Mouse (Mus musculus): ENCODE data around the gene Arhgap28.

DNA sequence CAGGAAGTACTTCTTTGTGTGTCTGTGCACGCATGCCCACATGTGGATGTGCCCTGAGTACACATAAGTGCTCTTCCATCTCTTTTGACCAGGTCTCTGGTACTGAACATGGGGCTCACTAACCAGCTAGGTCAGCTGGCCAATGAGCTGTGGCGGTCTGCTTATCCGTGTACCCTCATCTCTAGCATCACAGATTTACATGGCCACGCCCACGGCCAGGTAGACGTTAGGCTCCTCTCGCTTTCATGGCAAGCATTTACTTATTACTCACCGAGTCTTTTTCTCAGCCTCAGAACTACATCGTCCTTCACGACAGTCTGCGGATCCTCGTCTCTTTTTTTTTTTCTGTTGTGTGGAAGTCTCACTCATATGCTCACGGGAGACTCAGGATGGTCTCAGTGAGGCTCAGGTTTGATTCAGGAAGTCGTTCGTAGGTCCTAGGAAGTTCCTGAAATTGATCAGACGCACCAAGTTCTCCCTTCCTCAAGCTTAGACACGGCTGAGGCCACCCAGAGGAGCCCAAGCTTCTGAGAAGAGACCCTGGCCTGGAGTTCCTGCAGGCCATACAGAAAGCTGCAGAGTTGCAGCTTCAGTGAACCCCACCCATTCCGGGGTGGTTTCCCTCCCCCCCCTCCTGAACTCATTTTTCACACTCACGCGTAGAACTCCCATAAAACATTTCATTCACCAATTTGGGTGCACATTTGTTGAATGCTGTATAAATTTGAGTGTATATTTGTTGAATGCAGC lies 167.6 kb downstream of the Arhgap28 start:
- TF ChIP-seq CTCF (IDR thresholded peaks at IDR 0.05; ENCODE audit: control insufficient read depth, insufficient read depth, low read length): no peak
- TF ChIP-seq POLR2A (IDR thresholded peaks at IDR 0.05; ENCODE audit: borderline replicate concordance, control insufficient read depth, low read depth, low read length): no peak
